Mouse (Mus musculus) hematopoietic multipotent progenitor cell, adult 10-12 weeks (in vitro differentiated cells): ENCODE measurements around the gene F2rl1. TPM values are rescaled to one million over a fixed set of nuclear protein-coding genes. Genes with fewer than 3 reads are reported as not detected.

Experiments used
- polyA plus RNA-seq: library from polyadenylated mRNA; stranded (reverse); fragments of >175 nt; gene quantifications from 2 replicates; pipeline ENCODE4 v1.2.3, GENCODE M21; 2012; ENCODE audit warnings: low replicate concordance

Gene F2rl1
- 1.3 TPM in 2 replicates for polyA plus RNA-seq

GRCm38 (mm10) chr13:95524674-95525491 is at the start of gene F2rl1:
TSS of gene F2rl1 (minus strand) at chr13:95525227.

DNA sequence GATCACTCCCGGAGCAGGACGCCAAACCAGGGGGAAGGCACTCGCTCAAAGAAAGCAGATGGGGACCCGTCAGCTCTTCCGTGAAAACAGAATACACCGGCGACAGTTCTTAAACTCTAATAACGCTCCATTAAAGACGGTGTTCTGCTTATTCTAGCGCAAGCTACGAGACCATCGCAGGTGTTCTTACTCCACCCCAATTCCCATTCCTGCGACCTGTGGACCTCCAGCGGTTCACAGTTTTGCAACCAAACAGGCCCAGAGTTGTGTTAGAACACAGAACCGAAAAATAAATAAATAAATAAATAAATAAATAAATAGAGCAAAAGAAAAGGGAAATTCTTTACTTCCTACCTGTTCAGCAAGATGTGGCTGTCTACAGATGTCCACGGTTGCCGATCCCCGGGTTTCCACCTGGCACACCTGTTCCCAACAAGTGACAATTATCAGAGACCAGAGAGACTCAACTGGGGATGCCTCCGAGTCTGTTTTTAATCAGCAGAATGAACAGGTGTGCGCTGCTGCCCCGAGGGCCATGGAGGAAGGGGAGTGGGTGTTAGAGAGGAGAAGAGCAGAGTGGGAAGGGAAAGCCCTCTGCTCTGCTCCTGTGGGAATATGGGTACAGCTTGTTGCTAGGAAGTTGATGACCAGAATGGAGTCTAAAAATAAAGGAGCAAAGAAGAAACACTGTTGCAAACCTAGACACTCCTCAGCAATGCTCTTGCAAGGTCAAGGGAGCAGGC is 46.2 kb downstream of the F2rl1 start, which contains the start of gene S100z:
Gene S100z (minus strand): TSS at position 51 of the 743 bp plus-strand sequence.

Other genes with a start within 250 kb of the F2rl1 start
- 7.8 and 11.9 TPM in 2 replicates for gene Zbed3, start 201.6 kb downstream of the F2rl1 start, polyA plus RNA-seq
- 13.6 and 22.7 TPM in 2 replicates for gene Aggf1, start 149.9 kb downstream of the F2rl1 start, polyA plus RNA-seq
- gene Crhbp, start 80.3 kb downstream of the F2rl1 start, polyA plus RNA-seq: not detected in 2 replicates
- gene S100z, start 46.5 kb downstream of the F2rl1 start, polyA plus RNA-seq: not detected in 2 replicates
- 9.1 and 11.4 TPM in 2 replicates for gene F2r, start 93.3 kb upstream of the F2rl1 start, polyA plus RNA-seq
- gene F2rl2, start 171.6 kb upstream of the F2rl1 start, polyA plus RNA-seq: 0.09 TPM in 1 of 2 replicates, not detected in the other